8 mouse cellular contexts compared by ENCODE assay signal in genomic region chr5:110100921-110101631, GRCm38 (mm10). TPM values are rescaled to one million over a fixed set of nuclear protein-coding genes. Genes with fewer than 3 reads are reported as not detected.
A peak's percentile ranks its signal among the peaks of the same experiment; 100 is the strongest.
DNase-seq lines count a peak whose midpoint lies in the region; ATAC-seq and TF ChIP-seq lines count a peak whose summit lies in the region.

No protein-coding gene starts in this region.

- peak; percentile 12 for DNase-seq in adrenal gland, postnatal 10 days
- no peak for DNase-seq in adrenal gland, adult 18-20 months (ENCODE audit: low spot score in 2 of 2)
- peak; percentile 42 for DNase-seq in embryonic facial prominence, embryonic 11.5 days (ENCODE audit: low spot score)
- peak; percentile 67 for DNase-seq in induced T-regulatory cell, adult 2 months (ENCODE audit: low read depth)
- DNase-seq in limb, embryonic 11.5 days (ENCODE audit: low spot score), result peak; percentile 52
- DNase-seq in naive thymus-derived CD4-positive, alpha-beta T cell, adult 2 months (ENCODE audit: low read depth), result peak; percentile 67
- DNase-seq in thymus, postnatal 10 days (ENCODE audit: low spot score in 2 of 2), result peak; percentile 49 to 64

- H3K27me3 ChIP-seq in ES-Bruce4 (ENCODE audit: control insufficient read depth, insufficient read depth, low read length, poor library complexity, severe bottlenecking), result no peaks in the 10 kb centered on the region
- H3K27me3 ChIP-seq in embryonic facial prominence, embryonic 11.5 days (ENCODE audit: control insufficient read depth, insufficient read depth, low read length), result no peaks in the 10 kb centered on the region
- H3K27me3 ChIP-seq in limb, embryonic 11.5 days (ENCODE audit: control insufficient read depth, insufficient read depth, low read length), result no peaks in the 10 kb centered on the region

- peak overlapping the region; percentile 50 for H3K4me3 ChIP-seq in ES-Bruce4 (ENCODE audit: low read depth, low read length)
- peak overlapping the region; percentile 20 for H3K4me3 ChIP-seq in embryonic facial prominence, embryonic 11.5 days (ENCODE audit: low read depth, low read length)
- H3K4me3 ChIP-seq in limb, embryonic 11.5 days (ENCODE audit: low read depth, low read length), result peak overlapping the region; percentile 22

- no peak for TF ChIP-seq CTCF in ES-Bruce4 (IDR thresholded peaks at IDR 0.05; ENCODE audit: low read depth, low read length)

- TF ChIP-seq EP300 in ES-Bruce4 (IDR thresholded peaks at IDR 0.05; ENCODE audit: insufficient read depth, low read depth, low read length), result no peak

- TF ChIP-seq POLR2A in ES-Bruce4 (IDR thresholded peaks at IDR 0.05; ENCODE audit: insufficient read depth, low read length), result no peak

- 3% methylated on average over 34 of the region's 37 CpGs for WGBS in embryonic facial prominence, embryonic 11.5 days
- 1% methylated on average over 37 of the region's 37 CpGs for WGBS in limb, embryonic 11.5 days

- H3K27ac ChIP-seq in ES-Bruce4 (ENCODE audit: insufficient read depth, low read length), result no peak overlapping the region
- H3K27ac ChIP-seq in embryonic facial prominence, embryonic 11.5 days (replicated peaks; ENCODE audit: low read depth, low read length), result no peak overlapping the region
- no peak overlapping the region for H3K27ac ChIP-seq in limb, embryonic 11.5 days (replicated peaks; ENCODE audit: low read depth, low read length)

- H3K9ac ChIP-seq in ES-Bruce4 (ENCODE audit: low read depth, poor library complexity, severe bottlenecking), result no peak overlapping the region
- H3K9ac ChIP-seq in embryonic facial prominence, embryonic 11.5 days (replicated peaks; ENCODE audit: low read length), result no peak overlapping the region
- H3K9ac ChIP-seq in limb, embryonic 11.5 days (ENCODE audit: low read length), result no peak overlapping the region

- peaks cover 10% of the 10 kb centered on the region for H3K4me1 ChIP-seq in ES-Bruce4 (ENCODE audit: control insufficient read depth, insufficient read depth, low read length)
- no peaks in the 10 kb centered on the region; the same call in 1 of the 2 replicates for H3K4me1 ChIP-seq in embryonic facial prominence, embryonic 11.5 days (ENCODE audit: control insufficient read depth, insufficient read depth, low read length)
- H3K4me1 ChIP-seq in limb, embryonic 11.5 days (ENCODE audit: control insufficient read depth, insufficient read depth, low read length), result peaks cover 10% of the 10 kb centered on the region

- ATAC-seq in embryonic facial prominence, embryonic 11.5 days (replicated peaks; ENCODE audit: insufficient number of reproducible peaks, low FRiP score, low TSS enrichment, low read depth), result no peak; the same call in 1 of the 2 replicates
- peak; percentile 8; the same call in 1 of the 2 replicates for ATAC-seq in limb, embryonic 11.5 days (ENCODE audit: insufficient number of reproducible peaks, low FRiP score, low TSS enrichment, low read depth)

- H3K36me3 ChIP-seq in ES-Bruce4 (ENCODE audit: control insufficient read depth, insufficient read depth, low read length, poor library complexity, severe bottlenecking), result peaks cover 13% of the 10 kb centered on the region
- peaks cover 10% of the 10 kb centered on the region; the same call in 1 of the 2 replicates for H3K36me3 ChIP-seq in embryonic facial prominence, embryonic 11.5 days (replicated peaks; ENCODE audit: control insufficient read depth, insufficient read depth, low read depth, low read length)
- peaks cover 26% of the 10 kb centered on the region for H3K36me3 ChIP-seq in limb, embryonic 11.5 days (ENCODE audit: control insufficient read depth, insufficient read depth, low read length)

- no peaks in the 10 kb centered on the region for H3K9me3 ChIP-seq in ES-Bruce4 (replicated peaks; ENCODE audit: control insufficient read depth, insufficient read depth, low read length, poor library complexity, severe bottlenecking)
- no peaks in the 10 kb centered on the region for H3K9me3 ChIP-seq in embryonic facial prominence, embryonic 11.5 days (replicated peaks; ENCODE audit: control insufficient read depth, low read length)
- H3K9me3 ChIP-seq in limb, embryonic 11.5 days (ENCODE audit: control insufficient read depth, low read length), result no peaks in the 10 kb centered on the region

- H3K4me2 ChIP-seq in embryonic facial prominence, embryonic 11.5 days (ENCODE audit: low read depth, low read length), result peak overlapping the region; percentile 43
- H3K4me2 ChIP-seq in limb, embryonic 11.5 days (ENCODE audit: low read depth, severe bottlenecking), result peak overlapping the region; percentile 58

RNA-seq across cellular contexts. Expression of gene Plcxd1, which starts 1.3 kb away (rescaled TPM):
- total RNA-seq in adrenal gland, postnatal 10 days (2021), result under 1 TPM; 0.18 to 0.42 TPM
- total RNA-seq in adrenal gland, adult 18-20 months (2021), result under 1 TPM in 1 of 2 experiments, not detected in 1; 0.19 TPM
- polyA plus RNA-seq in ES-Bruce4 (2011; ENCODE audit: insufficient read depth, insufficient read length, low read depth, missing spikeins), result 2.9 and 6.4 TPM in 2 replicates
- polyA plus RNA-seq in embryonic facial prominence, embryonic 11.5 days (2014; fragmentation: Nextera tagmentation; extraction: Ambion mirVana), result 0.27 and 0.39 TPM in 2 replicates
- polyA plus RNA-seq in limb, embryonic 11.5 days (2014; fragmentation: Nextera tagmentation; extraction: Ambion mirVana), result 0.57 and 0.75 TPM in 2 replicates

RNA-seq across cellular contexts. Expression of gene Gm35315, which starts 6.9 kb away (rescaled TPM):
- under 1 TPM; 0.33 to 0.58 TPM for total RNA-seq in adrenal gland, postnatal 10 days (2021)
- under 1 TPM; 0.30 to 0.70 TPM for total RNA-seq in adrenal gland, adult 18-20 months (2021)
- polyA plus RNA-seq in ES-Bruce4 (2011; ENCODE audit: insufficient read depth, insufficient read length, low read depth, missing spikeins), result 13.5 and 16.9 TPM in 2 replicates
- 1.3 and 1.5 TPM in 2 replicates for polyA plus RNA-seq in embryonic facial prominence, embryonic 11.5 days (2014; fragmentation: Nextera tagmentation; extraction: Ambion mirVana)
- polyA plus RNA-seq in limb, embryonic 11.5 days (2014; fragmentation: Nextera tagmentation; extraction: Ambion mirVana), result 0.64 and 1.6 TPM in 2 replicates

RNA-seq across cellular contexts. Expression of gene Gtpbp6, which starts 6.9 kb away (rescaled TPM):
- total RNA-seq in adrenal gland, postnatal 10 days (2021), result 10 to 100 TPM; 44.4 to 54.2 TPM
- 10 to 100 TPM; 69.9 to 71.0 TPM for total RNA-seq in adrenal gland, adult 18-20 months (2021)
- polyA plus RNA-seq in ES-Bruce4 (2011; ENCODE audit: insufficient read depth, insufficient read length, low read depth, missing spikeins), result 29.7 and 38.7 TPM in 2 replicates
- polyA plus RNA-seq in embryonic facial prominence, embryonic 11.5 days (2014; fragmentation: Nextera tagmentation; extraction: Ambion mirVana), result 20.9 and 24.8 TPM in 2 replicates
- 27.4 and 29.7 TPM in 2 replicates for polyA plus RNA-seq in limb, embryonic 11.5 days (2014; fragmentation: Nextera tagmentation; extraction: Ambion mirVana)

RNA-seq across cellular contexts. Expression of gene Zfp605, which starts 8.8 kb away (rescaled TPM):
- total RNA-seq in adrenal gland, postnatal 10 days (2021), result 1 to 10 TPM; 3.8 to 5.1 TPM
- 1 to 10 TPM; 6.0 to 6.2 TPM for total RNA-seq in adrenal gland, adult 18-20 months (2021)
- 8.5 and 9.8 TPM in 2 replicates for polyA plus RNA-seq in ES-Bruce4 (2011; ENCODE audit: insufficient read depth, insufficient read length, low read depth, missing spikeins)
- 4.5 and 4.8 TPM in 2 replicates for polyA plus RNA-seq in embryonic facial prominence, embryonic 11.5 days (2014; fragmentation: Nextera tagmentation; extraction: Ambion mirVana)
- 4.1 and 4.2 TPM in 2 replicates for polyA plus RNA-seq in limb, embryonic 11.5 days (2014; fragmentation: Nextera tagmentation; extraction: Ambion mirVana)

RNA-seq across cellular contexts. Expression of gene Gm17655, which starts 28.8 kb away (rescaled TPM):
- total RNA-seq in adrenal gland, postnatal 10 days (2021), result 1 to 10 TPM; 3.4 to 7.9 TPM
- 1 to 10 TPM; 4.7 to 7.6 TPM for total RNA-seq in adrenal gland, adult 18-20 months (2021)
- polyA plus RNA-seq in ES-Bruce4 (2011; ENCODE audit: insufficient read depth, insufficient read length, low read depth, missing spikeins), result 18.2 and 21.5 TPM in 2 replicates
- 4.5 and 7.1 TPM in 2 replicates for polyA plus RNA-seq in embryonic facial prominence, embryonic 11.5 days (2014; fragmentation: Nextera tagmentation; extraction: Ambion mirVana)
- polyA plus RNA-seq in limb, embryonic 11.5 days (2014; fragmentation: Nextera tagmentation; extraction: Ambion mirVana), result 3.7 and 8.3 TPM in 2 replicates

Comparison
In these comparisons a context has a peak if more than half of its experiments do, and no peak if none do; other contexts are left out.
1. DNase-seq: peak in adrenal gland, postnatal 10 days (single experiment), embryonic facial prominence, embryonic 11.5 days (single experiment), induced T-regulatory cell, adult 2 months (single experiment), limb, embryonic 11.5 days (single experiment), naive thymus-derived CD4-positive, alpha-beta T cell, adult 2 months (single experiment) and thymus, postnatal 10 days (2 of 2); none in adrenal gland, adult 18-20 months (0 of 2).
2. Peak in every context shown above with its lines, with median percentiles within 50 percentile points of each other: H3K4me3 ChIP-seq.